Mouse (Mus musculus) 3T3-L1 (cell line): Measurements from ENCODE around the gene Rps27rt.
"Not testable (repeated sequence)": the region's sequence is repeated elsewhere in the genome, so short reads cannot be mapped to it uniquely, and the experiment has no call there.

Experiments
- DNase-seq: peaks from one replicate; pipeline ENCODE4 v3.0.0-alpha.2; 2015; ENCODE audit warnings: low read depth, low spot score

Rps27rt gene

GRCm38 (mm10) chr9:114982689-114983360 lies at the start of gene Rps27rt:
Rps27rt (minus strand) TSS chr9:114982739.
- no peak for DNase-seq

GRCm38 (mm10) chr9:115031046-115031445 lies 48.5 kb upstream of the Rps27rt start:
- not testable (repeated sequence) for DNase-seq

- DNase-seq: no peak
Measured at GRCm38 (mm10) chr9:115030581-115030980, 48.0 kb upstream of the Rps27rt start.

GRCm38 (mm10) chr9:115029307-115029706 lies 46.8 kb upstream of the Rps27rt start:
- no peak for DNase-seq

- DNase-seq: no peak
Measured at GRCm38 (mm10) chr9:115023708-115024383, 41.3 kb upstream of the Rps27rt start.

- no peak for DNase-seq
Measured at GRCm38 (mm10) chr9:115023137-115023536, 40.6 kb upstream of the Rps27rt start.

- DNase-seq: no peak
Measured at GRCm38 (mm10) chr9:115021419-115021818, 38.9 kb upstream of the Rps27rt start.

GRCm38 (mm10) chr9:115020141-115020540 lies 37.6 kb upstream of the Rps27rt start:
- no peak for DNase-seq

- DNase-seq: no peak
Measured at GRCm38 (mm10) chr9:115012367-115012766, 29.8 kb upstream of the Rps27rt start.

GRCm38 (mm10) chr9:115008194-115008593 lies 25.7 kb upstream of the Rps27rt start:
- no peak for DNase-seq

GRCm38 (mm10) chr9:115007776-115008175 lies 25.2 kb upstream of the Rps27rt start:
- no peak for DNase-seq

- no peak for DNase-seq
Measured at GRCm38 (mm10) chr9:115005446-115005845, 22.9 kb upstream of the Rps27rt start.

- no peak for DNase-seq
Measured at GRCm38 (mm10) chr9:114999771-115000146, 17.2 kb upstream of the Rps27rt start.

- DNase-seq: no peak
Measured at GRCm38 (mm10) chr9:114999010-114999770, 16.7 kb upstream of the Rps27rt start.

- no peak for DNase-seq
Measured at GRCm38 (mm10) chr9:114996489-114996888, 13.9 kb upstream of the Rps27rt start.

GRCm38 (mm10) chr9:114995716-114996115 lies 13.2 kb upstream of the Rps27rt start:
- no peak for DNase-seq

- no peak for DNase-seq
Measured at GRCm38 (mm10) chr9:114995250-114995649, 12.7 kb upstream of the Rps27rt start.

- DNase-seq: no peak
Measured at GRCm38 (mm10) chr9:114992528-114992927, 10.0 kb upstream of the Rps27rt start.

GRCm38 (mm10) chr9:114990421-114990820 lies 7.9 kb upstream of the Rps27rt start:
- peak; percentile 6 for DNase-seq

GRCm38 (mm10) chr9:114988610-114989327 lies 6.2 kb upstream of the Rps27rt start:
- DNase-seq: no peak

- DNase-seq: no peak
Measured at GRCm38 (mm10) chr9:114988029-114988428, 5.5 kb upstream of the Rps27rt start.

GRCm38 (mm10) chr9:114986361-114986760 lies 3.8 kb upstream of the Rps27rt start:
- DNase-seq: no peak
